Mouse (Mus musculus): ENCODE measurements at regions not wholly inside any gene's neighbourhood (a gene's known extent, or its start where the extent isn't known, plus 50 kb on each side); places are given as distances from the start of the nearest gene placed in this dataset.

DNA sequence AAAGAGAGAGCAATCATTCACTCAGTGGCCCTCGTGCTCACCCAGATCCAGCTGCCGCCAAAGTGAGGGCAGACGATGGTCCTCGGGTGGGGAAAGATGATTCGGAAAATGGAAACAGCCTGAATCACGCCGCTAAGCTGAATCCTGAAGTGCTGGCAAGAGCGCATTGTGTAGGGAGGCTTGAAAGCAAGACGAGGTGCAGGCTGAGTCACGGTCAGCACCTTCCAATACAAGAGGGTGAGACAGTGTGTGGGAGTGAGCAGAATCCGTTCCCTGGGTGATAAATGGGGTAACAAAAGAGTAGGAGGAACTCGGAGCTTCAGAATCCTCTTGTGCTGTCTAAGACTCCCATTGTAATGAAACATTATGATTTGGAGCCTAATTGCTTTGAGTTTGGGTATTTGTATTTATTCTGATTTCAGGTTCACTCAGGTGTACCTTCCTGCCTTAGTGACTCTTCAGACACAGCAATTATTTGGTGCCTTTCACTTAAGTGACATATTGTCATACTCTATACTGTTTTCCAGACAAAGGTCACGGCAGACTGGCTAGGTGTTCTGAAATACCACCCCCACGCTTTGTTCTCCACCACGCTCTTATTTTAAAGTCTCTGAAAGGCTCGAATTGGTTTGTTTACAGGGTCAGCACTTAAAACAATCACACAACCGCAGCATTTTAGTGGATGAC is 70.0 kb downstream of the Mbip start:
- no peak for DNase-seq (ENCODE audit: low read depth, low spot score)

DNA sequence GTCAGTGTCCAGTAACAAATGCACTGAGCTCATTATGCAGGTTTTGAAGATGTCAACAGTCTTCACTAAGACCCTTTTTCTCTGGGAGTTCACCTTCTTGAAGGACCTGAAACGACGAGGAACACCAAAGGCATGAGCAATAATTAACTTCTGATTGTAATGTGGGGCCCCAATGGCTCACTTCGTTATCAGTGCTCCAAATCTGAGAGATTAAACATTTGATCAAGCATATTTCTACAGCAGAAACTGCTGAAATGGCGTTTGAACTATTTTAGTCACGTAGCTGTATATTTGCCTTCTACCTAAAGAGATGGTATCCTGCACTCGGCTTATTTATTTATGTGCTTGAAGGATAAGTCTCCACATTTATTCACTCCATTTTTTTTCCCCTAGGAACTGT is 80.6 kb downstream of the Mbip start:
- no peak for DNase-seq (ENCODE audit: low read depth, low spot score)

DNA sequence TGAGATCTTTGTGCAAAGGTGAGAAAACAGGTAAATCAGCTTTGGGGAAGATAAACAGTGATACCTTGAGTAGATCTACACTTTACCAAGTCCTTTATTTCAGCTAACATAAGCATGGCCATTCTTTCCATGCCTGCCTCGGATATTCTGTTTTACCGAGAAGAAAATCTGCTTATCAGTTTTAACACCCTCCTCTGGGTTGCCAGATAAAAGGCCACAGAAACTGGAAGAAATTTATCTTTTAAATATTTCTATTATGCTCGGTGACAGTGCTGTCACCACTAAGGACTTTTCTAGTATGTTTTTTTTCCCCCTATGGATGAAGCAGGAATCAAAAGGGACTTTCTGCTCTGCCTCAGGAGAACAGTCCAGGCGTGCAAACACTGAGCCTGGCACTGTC is 84.2 kb downstream of the Mbip start:
- DNase-seq (ENCODE audit: low read depth, low spot score): no peak

DNA sequence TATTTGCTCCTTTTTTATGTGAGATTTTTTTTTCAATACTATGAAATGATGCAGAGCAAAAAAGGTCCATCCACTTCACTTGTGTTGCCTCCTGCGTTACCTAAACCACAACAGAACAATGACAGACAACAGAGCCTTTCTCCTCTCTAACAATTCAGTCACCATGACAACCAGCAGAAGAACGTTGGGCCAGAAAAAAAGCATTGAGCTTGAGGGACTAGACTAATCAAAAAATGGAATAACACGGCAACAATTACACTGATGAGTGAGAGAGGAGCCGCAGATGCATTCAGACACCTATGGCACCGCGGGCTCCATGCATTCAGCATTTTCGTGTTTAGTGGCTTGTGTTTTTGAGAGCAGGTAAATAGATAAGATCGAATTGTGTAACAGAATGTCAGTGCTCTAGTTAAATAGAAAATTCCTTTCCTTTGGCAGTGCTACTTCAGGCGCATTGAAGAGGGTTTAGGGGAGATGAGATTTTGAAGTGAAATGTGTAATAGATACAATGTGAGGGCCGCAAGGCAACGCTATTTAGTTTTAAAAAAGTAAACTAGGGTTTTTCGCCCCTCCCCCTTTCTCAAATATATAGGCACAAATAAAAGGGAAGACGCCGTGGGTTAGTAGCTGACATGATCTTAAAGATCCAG is 87.2 kb downstream of the Mbip start:
- no peak for DNase-seq (ENCODE audit: low read depth, low spot score)

DNA sequence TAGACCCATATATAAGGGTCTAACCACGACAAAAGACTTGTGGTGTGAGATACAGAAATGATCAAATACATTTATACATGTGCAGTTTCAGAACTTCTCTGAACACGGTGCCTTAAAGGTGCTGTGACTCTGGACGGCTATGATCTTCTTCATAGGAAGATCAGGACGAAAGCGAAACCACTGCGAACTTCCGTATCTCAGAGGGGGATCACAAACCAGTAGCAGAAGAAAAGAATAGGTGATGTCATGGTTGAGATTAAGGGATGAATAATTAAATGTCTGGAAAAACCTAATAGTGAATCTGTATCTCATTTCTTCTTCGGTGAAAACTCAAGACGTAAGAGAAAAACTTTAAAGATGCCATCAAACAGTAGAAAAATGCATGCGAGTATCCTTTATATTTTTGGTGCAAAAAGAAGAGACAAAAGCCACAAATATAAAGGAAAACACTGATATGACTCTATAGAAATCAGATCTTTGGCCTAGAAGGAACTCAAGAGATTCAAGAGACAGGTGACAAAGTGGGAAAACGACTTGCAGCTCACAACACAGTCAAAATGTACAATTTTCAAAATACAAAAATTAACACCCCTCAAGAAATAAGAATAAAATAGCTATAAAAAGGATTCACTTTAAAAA is 89.3 kb downstream of the Mbip start:
- DNase-seq (ENCODE audit: low read depth, low spot score): no peak

DNA sequence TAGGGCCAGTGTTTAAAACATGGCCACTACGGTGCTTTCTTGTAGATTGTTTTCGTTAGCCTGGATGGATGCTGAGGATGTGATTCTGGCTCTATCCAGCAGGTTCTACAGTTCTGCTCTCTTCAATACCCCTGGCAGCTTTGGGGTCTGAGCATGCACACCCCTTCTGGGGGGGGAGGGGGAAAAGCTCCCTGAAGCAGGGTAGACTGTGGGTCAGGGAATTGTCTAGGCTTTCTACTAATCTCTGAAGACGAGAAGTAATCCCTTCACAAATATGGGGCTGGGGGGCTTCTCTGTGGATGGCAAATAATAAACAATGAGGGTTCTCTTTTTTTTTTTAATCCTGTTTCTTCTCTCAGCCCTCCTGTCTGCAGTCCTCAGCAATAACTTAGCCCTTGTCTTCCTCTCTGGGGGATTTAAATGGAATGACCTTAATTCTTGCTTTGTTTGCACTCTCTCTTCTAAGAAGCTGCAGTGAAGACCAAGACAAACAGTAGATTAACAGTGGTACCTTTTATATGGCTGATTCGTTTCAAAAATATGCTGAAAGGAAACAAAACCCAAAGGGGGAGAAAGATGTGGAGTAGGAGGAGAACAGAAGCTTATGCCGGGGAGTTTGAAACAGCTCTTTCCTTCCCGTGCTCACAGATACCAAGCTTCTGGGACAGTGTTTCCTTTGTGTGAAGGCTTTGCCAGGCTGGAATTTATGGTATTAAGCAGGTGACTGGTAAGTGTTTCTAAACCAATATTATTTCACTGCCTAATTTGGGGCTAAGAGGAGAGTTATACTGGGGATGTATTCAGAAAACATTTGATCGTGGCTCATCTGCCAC is 92.9 kb downstream of the Mbip start:
- DNase-seq (ENCODE audit: low read depth, low spot score): no peak

DNA sequence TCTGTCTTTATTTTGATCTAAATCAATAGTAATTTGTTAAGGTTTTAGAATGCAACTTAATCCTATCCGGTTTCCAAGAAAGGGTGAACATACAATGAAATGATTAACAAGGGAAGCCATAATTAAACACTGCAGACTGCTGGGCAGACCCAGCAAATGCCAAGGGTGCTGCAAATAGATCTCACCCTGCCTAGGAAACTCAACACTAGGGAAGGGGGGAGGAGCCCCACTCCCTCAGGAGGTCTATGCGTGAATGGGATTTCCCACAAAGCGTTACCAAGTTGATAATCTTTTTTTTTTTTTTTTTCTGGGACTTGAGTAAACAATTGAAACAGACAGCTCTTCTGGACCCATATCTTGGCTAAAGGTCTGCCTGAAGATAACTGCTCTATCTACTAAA is 95.4 kb downstream of the Mbip start:
- DNase-seq (ENCODE audit: low read depth, low spot score): no peak

DNA sequence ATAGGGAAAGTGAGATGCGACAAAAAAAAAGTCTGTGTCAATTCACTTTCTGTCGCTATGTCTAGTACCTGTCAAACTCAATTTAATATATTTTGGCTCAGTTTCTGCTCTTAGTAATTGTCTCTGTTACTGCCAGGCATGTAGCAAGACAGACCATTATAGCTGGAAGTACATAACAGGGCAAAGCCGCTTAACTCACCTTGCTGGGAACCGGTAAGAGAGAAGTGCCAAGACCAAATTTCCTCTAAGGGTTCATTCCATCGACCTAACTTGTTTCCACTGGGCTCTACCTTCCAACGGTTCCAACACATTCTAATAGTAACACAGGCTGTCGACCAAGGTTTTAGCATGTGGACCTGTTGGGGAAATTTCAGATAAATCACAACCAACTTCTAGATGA is 99.3 kb downstream of the Mbip start:
- DNase-seq (ENCODE audit: low read depth, low spot score): no peak

DNA sequence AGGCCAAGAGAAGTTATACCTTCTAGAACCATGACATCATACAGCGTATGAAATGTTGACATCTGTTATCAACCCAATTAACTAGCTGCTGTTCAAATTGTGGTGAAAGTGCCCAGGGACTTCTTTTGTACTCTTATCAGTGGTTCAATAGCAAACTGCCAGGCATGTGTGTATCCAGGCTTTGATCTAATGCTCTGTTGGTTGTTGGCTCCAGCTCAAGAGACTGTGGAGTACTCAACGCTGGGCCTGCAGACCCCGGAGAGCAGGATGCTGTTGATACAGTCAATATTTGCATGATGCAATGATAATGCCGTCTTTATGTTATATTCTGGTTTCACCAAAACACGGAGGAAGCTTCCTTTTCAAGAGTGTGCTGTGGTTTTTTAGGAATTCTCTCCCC is 102.9 kb downstream of the Mbip start:
- no peak for DNase-seq (ENCODE audit: low read depth, low spot score)

DNA sequence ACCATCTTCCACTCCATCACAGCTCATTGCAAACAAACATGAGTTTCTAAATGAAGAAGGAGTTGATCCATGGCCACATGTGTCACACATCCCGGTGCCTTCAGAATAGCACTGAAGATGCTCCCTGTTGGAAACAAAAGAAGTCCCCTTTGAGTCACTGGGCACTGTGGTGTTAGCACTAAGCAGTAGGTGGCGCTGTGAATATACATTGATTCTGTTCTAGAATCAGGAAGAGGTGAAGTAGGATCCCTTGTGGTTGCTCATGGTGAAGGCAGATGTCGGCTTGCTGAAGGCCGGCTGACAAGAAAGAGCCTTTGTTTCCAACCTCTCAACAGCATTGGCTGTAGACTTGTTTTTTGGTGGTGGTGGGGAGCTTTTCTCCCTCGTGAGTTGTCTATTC is 104.0 kb downstream of the Mbip start:
- peak; percentile 36 for DNase-seq (ENCODE audit: low read depth, low spot score)

DNA sequence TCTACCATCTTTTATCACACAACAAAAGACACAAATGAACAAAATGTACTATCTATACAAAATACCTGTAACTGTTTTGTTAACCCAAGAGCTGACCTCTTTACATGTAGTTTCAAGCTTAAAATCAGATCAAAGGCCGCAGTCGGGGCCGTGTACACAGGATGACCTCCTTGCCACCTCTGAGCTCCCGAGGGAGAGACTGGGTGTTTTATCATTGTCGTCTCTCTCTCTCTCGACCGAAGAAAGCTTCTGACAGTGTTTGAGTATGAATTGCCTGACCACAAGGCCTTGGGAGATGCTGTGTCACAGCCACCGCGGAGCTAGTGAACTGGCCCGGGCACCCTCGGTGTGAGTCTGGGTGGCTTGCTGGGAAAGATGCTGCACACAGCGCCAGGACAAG is 105.5 kb downstream of the Mbip start:
- DNase-seq (ENCODE audit: low read depth, low spot score): no peak

DNA sequence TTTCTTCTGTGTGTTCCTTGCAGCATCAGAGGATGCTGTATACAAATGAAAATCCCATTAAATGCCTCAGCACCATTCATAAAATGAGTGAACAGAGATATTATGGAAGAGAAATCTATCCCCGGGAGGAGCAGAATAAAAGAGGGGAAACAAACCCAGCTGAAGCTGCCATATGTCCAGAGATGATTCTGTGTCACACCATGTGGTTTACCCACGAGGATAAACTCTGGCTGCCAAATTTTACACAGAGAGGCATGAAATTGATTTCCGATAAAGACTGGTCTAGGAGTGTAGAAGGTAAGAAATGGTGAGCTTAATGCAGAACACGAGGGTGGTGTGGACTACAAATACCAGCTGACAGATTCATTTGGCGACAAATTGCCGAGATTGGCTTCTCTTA is 111.1 kb downstream of the Mbip start:
- peak; percentile 17 for DNase-seq (ENCODE audit: low read depth, low spot score)

DNA sequence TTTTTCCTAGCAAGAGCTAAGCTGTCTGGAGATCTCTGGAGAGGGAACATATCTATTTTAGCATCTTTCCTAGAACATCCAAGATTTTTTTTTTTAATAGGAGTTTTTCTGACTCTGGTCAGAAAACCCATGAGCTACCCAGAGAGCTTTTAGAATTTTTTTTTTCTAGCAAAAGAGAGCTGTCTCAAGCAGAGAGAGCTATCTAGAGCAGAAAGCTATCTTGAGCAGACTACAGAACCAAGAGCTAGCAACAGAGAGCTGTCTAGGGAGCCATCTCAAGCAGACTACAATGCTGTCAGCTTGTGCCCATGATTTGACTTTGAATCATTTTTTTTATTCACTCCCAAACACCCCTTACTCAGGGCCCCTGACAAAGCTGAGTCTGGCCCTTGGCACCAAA is 112.5 kb downstream of the Mbip start:
- no peak for DNase-seq (ENCODE audit: low read depth, low spot score)

DNA sequence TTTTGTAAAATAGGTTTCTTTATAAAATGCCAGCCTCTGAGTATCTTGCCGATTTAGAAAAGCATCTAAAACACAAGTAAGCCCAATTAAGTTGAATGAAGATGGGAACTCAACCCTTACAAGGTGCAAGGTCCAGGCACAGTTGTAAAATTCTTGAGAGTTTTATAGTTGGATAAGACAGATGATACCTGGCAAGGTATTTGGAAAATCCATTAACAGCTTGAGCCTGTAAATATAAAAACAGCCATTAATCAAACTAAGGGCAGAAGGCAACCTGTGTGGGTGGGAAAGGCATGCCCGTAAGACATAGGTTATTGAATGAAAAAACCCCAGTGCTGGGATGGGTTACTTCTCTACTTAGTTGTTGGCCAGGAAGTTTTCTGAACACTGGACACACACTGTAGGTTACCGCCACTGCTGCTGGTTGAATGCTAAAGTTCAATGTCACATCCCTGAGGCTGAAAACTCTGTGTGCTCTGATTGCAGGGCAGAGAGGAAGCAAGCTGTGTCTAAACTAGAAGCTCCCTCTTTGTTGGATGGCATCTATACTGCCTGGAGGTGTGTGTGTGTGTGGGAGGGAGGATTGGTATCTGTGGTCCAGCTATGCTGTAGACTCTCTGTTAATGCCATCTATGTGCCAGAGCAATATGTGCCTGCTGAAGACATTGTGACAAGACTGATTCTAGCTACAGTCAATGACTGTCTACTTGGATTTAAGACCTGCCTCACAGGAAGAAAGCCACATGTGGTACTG is 121.4 kb downstream of the Mbip start:
- DNase-seq (ENCODE audit: low read depth, low spot score): no peak

DNA sequence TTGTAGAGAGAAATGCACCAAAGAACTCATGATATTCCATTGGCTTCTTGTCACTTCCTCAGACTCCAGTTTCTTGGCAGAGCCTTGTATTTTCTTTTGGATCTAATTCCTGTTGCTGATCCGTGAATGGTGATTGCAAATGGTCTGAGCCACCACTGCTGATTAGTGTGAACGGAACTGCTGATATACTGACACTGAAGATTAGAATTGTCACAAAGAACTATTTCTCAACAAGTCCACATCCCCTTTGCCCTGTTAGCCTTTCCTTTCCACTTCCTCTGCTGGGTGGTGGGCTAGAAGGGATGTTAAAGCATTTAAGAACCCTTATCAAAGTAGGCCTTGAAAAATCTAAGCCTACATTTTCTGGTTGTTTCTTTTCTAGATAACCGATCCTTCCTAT is 152.2 kb downstream of the Mbip start:
- no peak for DNase-seq (ENCODE audit: low read depth, low spot score)

DNA sequence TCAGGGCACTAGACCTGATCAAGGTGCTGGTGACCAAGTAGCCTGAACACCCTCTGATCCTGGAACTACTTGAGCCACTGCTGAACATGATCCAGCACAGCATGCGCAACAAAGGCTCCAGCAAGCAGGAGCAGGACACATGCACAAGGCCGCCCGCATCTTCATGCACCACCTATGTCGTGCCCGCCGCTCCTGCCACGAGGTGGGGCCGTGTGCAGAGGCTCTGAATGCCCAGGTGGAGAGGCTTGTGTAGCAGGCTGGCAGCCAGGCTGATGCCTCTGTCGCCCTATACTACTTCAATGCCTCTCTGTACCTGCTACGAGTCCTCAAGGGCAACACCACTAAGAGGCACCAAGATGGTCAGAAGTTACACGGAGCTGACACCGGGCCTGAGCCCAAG is 156.1 kb downstream of the Mbip start:
- DNase-seq (ENCODE audit: low read depth, low spot score): no peak

DNA sequence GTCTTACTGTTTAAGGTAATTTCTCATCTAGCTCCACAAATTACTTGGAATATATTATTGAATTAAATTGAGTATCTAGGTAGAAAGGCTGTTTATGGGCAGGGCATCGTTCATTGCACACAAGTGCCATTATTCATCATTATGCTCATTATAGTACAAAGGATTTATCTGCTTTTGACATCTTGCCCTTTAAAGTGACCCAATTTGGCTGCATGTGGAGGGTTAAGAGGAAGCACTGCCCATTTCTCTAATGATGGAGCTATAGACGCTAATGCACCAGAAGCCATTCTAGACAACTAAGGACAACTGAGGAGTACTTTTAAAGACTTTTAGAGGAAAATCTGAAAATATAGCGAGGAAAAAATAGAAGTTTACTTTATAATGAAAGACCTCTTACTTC is 185.0 kb downstream of the Mbip start:
- no peak for DNase-seq (ENCODE audit: low read depth, low spot score)

DNA sequence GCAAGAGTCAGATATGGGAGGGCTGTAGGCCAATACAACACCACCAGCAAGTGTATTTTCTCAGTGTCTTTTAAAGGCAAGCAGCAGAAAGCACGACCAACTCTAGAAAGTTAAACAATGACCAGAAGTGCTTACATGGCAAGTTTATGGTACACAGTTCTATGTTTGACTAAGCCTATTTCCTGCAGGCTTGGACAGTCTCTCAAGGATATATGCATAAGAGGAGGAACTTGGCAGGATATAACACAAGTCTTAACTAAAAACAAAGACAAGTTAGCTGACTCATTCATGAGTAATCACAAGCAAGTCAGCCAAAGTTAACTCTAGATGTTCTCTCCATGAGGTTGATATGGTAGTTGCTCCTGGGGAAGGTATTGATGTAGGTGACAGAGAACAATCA is 201.3 kb downstream of the Mbip start:
- no peak for DNase-seq (ENCODE audit: low read depth, low spot score)

DNA sequence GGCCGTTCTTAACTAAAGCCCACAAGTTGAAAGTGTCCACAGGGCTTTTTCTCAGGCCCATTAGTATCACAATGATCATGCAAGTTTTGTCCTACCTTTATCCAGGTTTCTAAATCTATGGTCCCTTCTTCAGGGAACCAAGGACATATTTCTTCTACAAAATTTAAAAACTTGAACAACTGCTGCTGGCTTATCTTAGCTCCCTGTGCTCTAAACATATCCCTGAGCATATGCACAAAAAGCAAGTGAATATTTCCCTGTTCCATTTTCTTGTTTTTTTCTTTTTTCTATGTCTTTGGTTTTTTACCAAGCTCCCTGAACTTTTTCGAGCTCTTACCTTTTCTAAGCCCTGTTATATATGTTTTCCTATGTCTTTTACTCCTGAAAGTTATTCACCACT is 201.9 kb downstream of the Mbip start:
- DNase-seq (ENCODE audit: low read depth, low spot score): no peak

DNA sequence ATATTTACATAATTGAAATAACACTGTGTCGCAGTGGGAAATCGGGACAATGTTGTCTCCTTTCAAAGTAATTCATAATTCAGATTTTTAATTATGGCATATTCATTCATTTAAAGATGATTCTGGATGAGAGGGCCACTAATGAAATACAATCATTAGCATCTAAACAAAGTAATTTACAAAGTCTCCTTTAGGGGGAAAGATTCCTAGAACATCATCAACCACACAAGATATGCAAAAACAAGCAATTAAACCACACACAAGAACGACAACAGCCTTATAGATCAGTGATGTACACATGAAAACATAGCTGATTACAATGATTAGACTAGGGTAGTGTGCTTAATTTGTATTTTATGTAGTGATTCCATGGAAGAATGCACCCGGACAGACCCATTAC is 231.2 kb downstream of the Mbip start:
- DNase-seq (ENCODE audit: low read depth, low spot score): no peak

DNA sequence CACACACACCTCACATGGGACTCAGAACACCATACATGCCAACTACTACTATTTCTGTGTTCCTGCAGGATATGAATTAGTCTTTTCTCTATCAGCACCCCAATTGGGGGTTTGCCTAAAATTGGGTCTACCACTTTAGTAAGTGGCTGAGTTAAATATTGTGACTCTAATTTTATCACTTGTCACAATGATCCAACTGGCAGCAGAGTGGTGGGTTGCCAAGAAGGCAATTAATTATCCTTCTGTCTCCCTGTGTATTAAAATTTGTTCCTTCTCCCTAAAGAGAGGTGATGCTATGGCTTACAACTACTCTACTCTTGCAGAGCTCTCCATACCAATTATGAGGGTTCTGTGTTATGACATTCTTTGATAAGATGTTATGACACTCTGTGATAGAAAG is 245.3 kb downstream of the Brms1l start:
- no peak for DNase-seq (ENCODE audit: low read depth, low spot score)

DNA sequence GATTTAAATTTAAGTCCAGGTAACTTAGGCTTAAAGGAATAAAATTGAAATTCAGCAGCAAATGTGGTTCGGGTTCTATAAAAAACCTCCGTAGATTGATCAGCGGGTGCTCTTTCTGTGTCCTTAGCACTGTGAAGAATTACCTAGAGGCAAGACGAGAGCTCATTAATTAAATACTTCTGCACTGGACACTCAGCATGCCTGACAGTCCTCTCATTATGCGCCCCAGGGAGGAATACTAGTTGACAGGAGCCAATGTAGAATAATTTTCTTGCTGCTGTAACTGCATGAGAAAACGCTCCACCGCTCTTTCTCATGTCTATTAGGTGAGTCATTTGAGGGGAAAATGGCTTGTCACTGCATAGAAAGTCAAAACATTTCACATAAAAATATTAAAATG is 228.1 kb downstream of the Brms1l start:
- DNase-seq (ENCODE audit: low read depth, low spot score): no peak
